Mouse (Mus musculus): Measurements from ENCODE around the gene Ptpn7. TPM values are rescaled to one million over a fixed set of nuclear protein-coding genes. Genes with fewer than 3 reads are reported as not detected.

Gene Ptpn7
- total and polyA plus RNA-seq, 3 experiments = 202 to 215 TPM; not detected in 1

GRCm38 (mm10) chr1:135170299-135170698 is 37.8 kb downstream of the Ptpn7 start (continued):
- TF ChIP-seq CTCF (IDR thresholded peaks at IDR 0.05 in 2 of 3, conservative IDR thresholded peaks at IDR 0.05 in 1 of 3; ENCODE audit: control insufficient read depth in 1 of 3, insufficient read depth in 1 of 3, low read depth in 2 of 3, low read length in 3 of 3, poor library complexity in 1 of 3, severe bottlenecking in 1 of 3) = no peak

- H3K4me1 ChIP-seq (ENCODE audit: control insufficient read depth in 1 of 2, insufficient read depth in 2 of 2, low read length in 2 of 2) = no peaks in the 10 kb centered on the region
- no peaks in the 10 kb centered on the region for H3K79me2 ChIP-seq (ENCODE audit: control insufficient read depth, insufficient read depth, low read length, poor library complexity)
- DNase-seq (ENCODE audit: low read depth, low spot score) = peak; percentile 42
- H3K27me3 ChIP-seq (ENCODE audit: control insufficient read depth in 1 of 2, insufficient read depth in 2 of 2, low read length in 2 of 2) = peaks cover 0 to 1% of the 10 kb centered on the region in 2 experiments; a peak in 1 of 4 replicates
- no peaks in the 10 kb centered on the region for H3K36me3 ChIP-seq (ENCODE audit: control insufficient read depth in 1 of 2, insufficient read depth in 2 of 2, low read length in 2 of 2)
- H3K9ac ChIP-seq (ENCODE audit: control insufficient read depth, low read depth, low read length, poor library complexity, severe bottlenecking) = no peak overlapping the region
- no peaks in the 10 kb centered on the region for H3K9me3 ChIP-seq (replicated peaks; ENCODE audit: insufficient read depth, low read length)
- TF ChIP-seq TAL1 (IDR thresholded peaks at IDR 0.05; ENCODE audit: low read length) (no peak), USF2 (IDR thresholded peaks at IDR 0.05; ENCODE audit: borderline replicate concordance in 1 of 2, insufficient read depth in 1 of 2, low read depth in 1 of 2, low read length in 2 of 2) (no peak), MAZ (IDR thresholded peaks at IDR 0.05; ENCODE audit: low read depth, low read length) (no peak), SIN3A (IDR thresholded peaks at IDR 0.05; ENCODE audit: low read length) (no peak), ZMIZ1 (IDR thresholded peaks at IDR 0.05; ENCODE audit: low read depth, low read length) (no peak), NELFE (IDR thresholded peaks at IDR 0.05; ENCODE audit: low read depth, low read length) (no peak), MYB (IDR thresholded peaks at IDR 0.05; ENCODE audit: low read depth, low read length) (no peak), ZC3H11A (IDR thresholded peaks at IDR 0.05; ENCODE audit: low read depth, low read length) (no peak), TCF12 (IDR thresholded peaks at IDR 0.05; ENCODE audit: low read depth, low read length) (no peak), MYC (IDR thresholded peaks at IDR 0.05; ENCODE audit: low read depth, low read length) (0 out of 2 replicates have a peak, but pooled peaks have one; percentile 41), POLR2AphosphoS2 (IDR thresholded peaks at IDR 0.05; ENCODE audit: low read length) (no peak), ELF1 (IDR thresholded peaks at IDR 0.05; ENCODE audit: low read depth, low read length) (no peak), RCOR1 (IDR thresholded peaks at IDR 0.05; ENCODE audit: low read depth, low read length) (no peak), SMC3 (IDR thresholded peaks at IDR 0.05; ENCODE audit: low read depth, low read length) (peak; percentile 38), GATA1 (IDR thresholded peaks at IDR 0.05; ENCODE audit: low read depth, low read length) (no peak), ZNF384 (IDR thresholded peaks at IDR 0.05; ENCODE audit: low read depth, low read length) (no peak), NRF1 (IDR thresholded peaks at IDR 0.05; ENCODE audit: insufficient read depth, low read depth, low read length, poor library complexity, severe bottlenecking) (no peak), CTCF (IDR thresholded peaks at IDR 0.05 in 2 of 3, conservative IDR thresholded peaks at IDR 0.05 in 1 of 3; ENCODE audit: control insufficient read depth in 1 of 3, insufficient read depth in 1 of 3, low read depth in 2 of 3, low read length in 3 of 3, poor library complexity in 1 of 3, severe bottlenecking in 1 of 3) (peak; percentile 21 to 40 (median 27); a peak in 5 of 6 replicates), POLR2AphosphoS5 (IDR thresholded peaks at IDR 0.05; ENCODE audit: borderline replicate concordance, low read depth, low read length) (no peak), TBP (IDR thresholded peaks at IDR 0.05; ENCODE audit: low read depth, low read length) (0 out of 2 replicates have a peak, but pooled peaks have one; percentile 16), CHD1 (IDR thresholded peaks at IDR 0.05; ENCODE audit: low read depth, low read length) (no peak), POLR2A (IDR thresholded peaks at IDR 0.05; ENCODE audit: control insufficient read depth in 1 of 2, insufficient read depth in 1 of 2, low read depth in 1 of 2, low read length in 2 of 2, poor library complexity in 1 of 2) (no peak), HCFC1 (IDR thresholded peaks at IDR 0.05; ENCODE audit: low read depth, low read length) (no peak), GABPA (IDR thresholded peaks at IDR 0.05; ENCODE audit: low read depth, low read length) (no peak)
- no peak overlapping the region for H3K4me3 ChIP-seq (ENCODE audit: control insufficient read depth in 1 of 2, insufficient read depth in 1 of 2, low read depth in 2 of 2, low read length in 2 of 2)
- H3K27ac ChIP-seq (ENCODE audit: control insufficient read depth, low read depth, low read length) = no peak overlapping the region
Observed at GRCm38 (mm10) chr1:135171202-135171601, 38.7 kb downstream of the Ptpn7 start.
